Mouse (Mus musculus) adrenal gland, postnatal 25 days (tissue): ENCODE results near the gene Atp23. TPM values are rescaled to one million over a fixed set of nuclear protein-coding genes. Genes with fewer than 3 reads are reported as not detected.
"Not testable (repeated sequence)": the region's sequence is repeated elsewhere in the genome, so short reads cannot be mapped to it uniquely, and the experiment has no call there.

Experiments
- DNase-seq: peaks from one replicate; pipeline ENCODE4 v3.0.0; 2021; ENCODE audit warnings: mixed read lengths
- total RNA-seq: library from RNA; stranded (reverse); gene quantifications from 2 replicates; pipeline ENCODE4 v1.2.3, GENCODE M21; 2021

Atp23 gene
- total RNA-seq, 1 experiment from 2014 or later = 9.5 TPM

DNA sequence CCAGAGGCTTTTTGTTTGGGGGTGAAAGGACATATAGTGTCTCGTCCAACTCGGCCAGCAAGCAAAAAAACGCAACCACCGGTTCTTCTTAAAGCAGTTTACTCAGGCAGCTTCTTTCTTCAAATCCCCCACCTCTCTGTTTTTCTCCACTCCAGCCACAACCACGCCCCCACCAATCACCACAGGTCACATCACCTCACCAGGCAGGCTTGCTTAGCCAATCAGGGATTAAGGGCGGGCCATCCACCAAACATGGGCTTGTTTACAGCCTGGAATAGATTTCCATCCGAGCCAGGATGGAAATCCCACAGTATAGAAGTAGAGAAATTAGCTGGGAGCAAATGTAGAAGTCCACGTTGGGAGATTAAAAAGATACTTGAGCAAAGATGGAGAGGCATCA lies 74.9 kb downstream of the Atp23 start:
- DNase-seq = not testable (repeated sequence)

GRCm38 (mm10) chr10:126822418-126822817 lies 78.7 kb downstream of the Atp23 start:
- DNase-seq = no peak

Other genes starting within 250 kb of the Atp23 start
- 125 and 197 TPM in 2 replicates for gene Ctdsp2, start 77.4 kb upstream of the Atp23 start, total RNA-seq
- 3.7 and 3.9 TPM in 2 replicates for gene Avil, start 99.4 kb upstream of the Atp23 start, total RNA-seq
- gene Tsfm, start 129.5 kb upstream of the Atp23 start, total RNA-seq = 50.6 and 66.8 TPM in 2 replicates
- gene Mettl1, start 140.1 kb upstream of the Atp23 start, total RNA-seq = 17.6 and 23.0 TPM in 2 replicates
- 0.49 TPM in 1 of 2 replicates, not detected in the other for gene Eef1akmt3, start 140.2 kb upstream of the Atp23 start, total RNA-seq
- gene Cyp27b1, start 146.9 kb upstream of the Atp23 start, total RNA-seq = 0.33 TPM in 1 of 2 replicates, not detected in the other
- gene March9, start 158.8 kb upstream of the Atp23 start, total RNA-seq = 8.6 and 10.9 TPM in 2 replicates
- gene Cdk4, start 162.2 kb upstream of the Atp23 start, total RNA-seq = 218 and 247 TPM in 2 replicates
- gene Tspan31, start 168.9 kb upstream of the Atp23 start, total RNA-seq = 103 and 108 TPM in 2 replicates
- 2.6 and 3.8 TPM in 2 replicates for gene Agap2, start 173.9 kb upstream of the Atp23 start, total RNA-seq
- 139 and 150 TPM in 2 replicates for gene Os9, start 219.8 kb upstream of the Atp23 start, total RNA-seq